Mouse (Mus musculus) adrenal gland, postnatal 36 days (tissue): ENCODE results near the gene Hnrnph3. TPM values are rescaled to one million over a fixed set of nuclear protein-coding genes. Genes with fewer than 3 reads are reported as not detected.

Experiments used
- DNase-seq, 2 experiments: peaks; one replicate each; pipeline ENCODE4 v3.0.0; 2021; ENCODE audit warnings: mixed read lengths in 1 of 2
- total RNA-seq, 2 experiments: library from RNA; stranded (reverse); gene quantifications; 2 replicates each; pipeline ENCODE4 v1.2.3; 2021

Hnrnph3 gene
- total RNA-seq, 2 experiments from 2014 or later: 39.1 to 54.9 TPM

- DNase-seq: no peak
Measured at GRCm38 (mm10) chr10:63032267-63032666, 8.2 kb upstream of the Hnrnph3 start.

GRCm38 (mm10) chr10:63028396-63028795 lies 4.4 kb upstream of the Hnrnph3 start:
- no peak for DNase-seq

GRCm38 (mm10) chr10:63027376-63028161 lies 3.6 kb upstream of the Hnrnph3 start:
- DNase-seq: peak; percentile 58 to 72

GRCm38 (mm10) chr10:63026795-63027160 lies 2.8 kb upstream of the Hnrnph3 start:
- DNase-seq: no peak

- DNase-seq: no peak
Measured at GRCm38 (mm10) chr10:63026156-63026794, 2.3 kb upstream of the Hnrnph3 start.

GRCm38 (mm10) chr10:63025491-63026011 lies 1.5 kb upstream of the Hnrnph3 start:
- DNase-seq: no peak

- no peak for DNase-seq
Measured at GRCm38 (mm10) chr10:63025016-63025415, 999 bp upstream of the Hnrnph3 start.

GRCm38 (mm10) chr10:63024580-63024910 lies 528 bp upstream of the Hnrnph3 start:
- DNase-seq: peak; percentile 71 to 78

- DNase-seq: peak; percentile 79 to 84
Measured at GRCm38 (mm10) chr10:63023121-63023748, 782 bp downstream of the Hnrnph3 start.

- DNase-seq: no peak
Measured at GRCm38 (mm10) chr10:63022541-63023120, 1.4 kb downstream of the Hnrnph3 start.

GRCm38 (mm10) chr10:63021702-63022101 lies 2.3 kb downstream of the Hnrnph3 start:
- DNase-seq: no peak

- DNase-seq: no peak
Measured at GRCm38 (mm10) chr10:63019304-63019703, 4.7 kb downstream of the Hnrnph3 start.

- DNase-seq: no peak
Measured at GRCm38 (mm10) chr10:63014168-63014567, 9.8 kb downstream of the Hnrnph3 start.

- DNase-seq: no peak
Measured at GRCm38 (mm10) chr10:63013476-63013875, 10.5 kb downstream of the Hnrnph3 start.

GRCm38 (mm10) chr10:63011556-63011955 lies 12.5 kb downstream of the Hnrnph3 start:
- DNase-seq: no peak

- no peak for DNase-seq
Measured at GRCm38 (mm10) chr10:63010268-63010667, 13.7 kb downstream of the Hnrnph3 start.

GRCm38 (mm10) chr10:63008193-63008592 lies 15.8 kb downstream of the Hnrnph3 start:
- peak in 1 of 2 experiments; percentile 31 for DNase-seq

- no peak for DNase-seq
Measured at GRCm38 (mm10) chr10:63004556-63004955, 19.5 kb downstream of the Hnrnph3 start.

GRCm38 (mm10) chr10:63003252-63003651 lies 20.8 kb downstream of the Hnrnph3 start:
- DNase-seq: no peak

GRCm38 (mm10) chr10:63000584-63000983 lies 23.4 kb downstream of the Hnrnph3 start:
- no peak for DNase-seq

- DNase-seq: no peak
Measured at GRCm38 (mm10) chr10:62993991-62994390, 30.0 kb downstream of the Hnrnph3 start.

GRCm38 (mm10) chr10:62990636-62991035 lies 33.4 kb downstream of the Hnrnph3 start:
- DNase-seq: no peak

GRCm38 (mm10) chr10:62987341-62987740 lies 36.7 kb downstream of the Hnrnph3 start:
- DNase-seq: peak in 1 of 2 experiments; percentile 27
